Mouse (Mus musculus) thymus, adult 2 months (tissue): ENCODE data around the gene Gabrg2.

ENCODE experiments used
- CTCF ChIP-seq: fragments of 200-500 bp; IDR thresholded peaks from 2 replicates; pipeline ENCODE4 v1.5.1; 2012; ENCODE audit warnings: mild to moderate bottlenecking, control low read depth, low read length, moderate library complexity, borderline replicate concordance; ENCODE audit not compliant: control insufficient read depth, poor library complexity, insufficient read depth; ENCODE audit errors: extremely low read depth
- POLR2A ChIP-seq: fragments of 200-500 bp; IDR thresholded peaks from 2 replicates; pipeline ENCODE4 v1.6.1; 2012; ENCODE audit warnings: mild to moderate bottlenecking, low read length, control low read depth, moderate library complexity; ENCODE audit not compliant: control insufficient read depth, poor library complexity, insufficient read depth; ENCODE audit errors: extremely low read depth

GRCm38 (mm10) chr11:41953550-41953949, 47.1 kb downstream of the Gabrg2 start:
- TF ChIP-seq CTCF (no peak), POLR2A (no peak)
